Comparison of ENCODE assay signal across 33 mouse cellular contexts in genomic region chr13:91737191-91737590, GRCm38 (mm10). TPM values are rescaled to one million over a fixed set of nuclear protein-coding genes. Genes with fewer than 3 reads are reported as not detected.
"Had no signal": no experiment of that assay in that cellular context is flagged by ENCODE, and none has a peak within 500 bp of the region (broad histone marks: within the 10 kb centered on the region; RNA-seq: fewer than 3 reads in every experiment).

No protein-coding gene starts in this region.

- H3K36me3 ChIP-seq: embryonic facial prominence, embryonic 10.5 days; embryonic facial prominence, embryonic 12.5 days; embryonic facial prominence, embryonic 13.5 days; embryonic facial prominence, embryonic 15.5 days; forebrain, embryonic 10.5 days; forebrain, embryonic 12.5 days; forebrain, embryonic 15.5 days had no signal

- DNase-seq: cerebellum, adult 8-10 months; cerebellum, adult 9-10 months; cerebellum, adult 9-11 months; cerebellum, postnatal 10 days; cerebellum, postnatal 14 days; cerebellum, postnatal 25 days; cerebellum, postnatal 36 days; embryo, embryonic 11 days; forebrain, postnatal 0 days; gastrocnemius, adult 2 months; gastrocnemius, postnatal 10 days; gastrocnemius, postnatal 14 days; gastrocnemius, postnatal 25 days; gastrocnemius, postnatal 36 days; heart, adult 18-20 months; heart, adult 2 months had no signal

- H3K27ac ChIP-seq: embryonic facial prominence, embryonic 10.5 days; embryonic facial prominence, embryonic 12.5 days; embryonic facial prominence, embryonic 13.5 days; embryonic facial prominence, embryonic 15.5 days; forebrain, embryonic 10.5 days; forebrain, embryonic 12.5 days; forebrain, embryonic 13.5 days; forebrain, embryonic 15.5 days; gastrocnemius, adult 2 months; heart, adult 2 months had no signal

- ATAC-seq: forebrain, embryonic 13.5 days; forebrain, embryonic 14.5 days; forebrain, embryonic 15.5 days; forebrain, embryonic 16.5 days; forebrain, postnatal 0 days had no signal

- H3K9me3 ChIP-seq: embryonic facial prominence, embryonic 10.5 days; embryonic facial prominence, embryonic 12.5 days; embryonic facial prominence, embryonic 13.5 days; embryonic facial prominence, embryonic 15.5 days; forebrain, embryonic 10.5 days; forebrain, embryonic 12.5 days; forebrain, embryonic 13.5 days; forebrain, embryonic 15.5 days had no signal

- H3K9ac ChIP-seq: embryonic facial prominence, embryonic 12.5 days; embryonic facial prominence, embryonic 13.5 days; embryonic facial prominence, embryonic 15.5 days; forebrain, embryonic 12.5 days; forebrain, embryonic 13.5 days; forebrain, embryonic 15.5 days; forebrain, postnatal 0 days had no signal

- H3K4me2 ChIP-seq: embryonic facial prominence, embryonic 12.5 days; embryonic facial prominence, embryonic 13.5 days; embryonic facial prominence, embryonic 15.5 days; forebrain, embryonic 12.5 days; forebrain, embryonic 13.5 days; forebrain, embryonic 15.5 days had no signal

- H3K4me3 ChIP-seq: embryonic facial prominence, embryonic 10.5 days; embryonic facial prominence, embryonic 12.5 days; embryonic facial prominence, embryonic 13.5 days; embryonic facial prominence, embryonic 15.5 days; erythroblast, embryonic 14.5 days; forebrain, embryonic 10.5 days; forebrain, embryonic 12.5 days; forebrain, embryonic 13.5 days; forebrain, embryonic 15.5 days; gastrocnemius, adult 2 months; heart, adult 2 months had no signal

RNA-seq across cellular contexts. Expression of gene Acot12, which starts 4.1 kb away (rescaled TPM):
- total RNA-seq: common myeloid progenitor, adult 5-6 weeks; gastrocnemius, adult 18-20 months; gastrocnemius, adult 2 months; gastrocnemius, postnatal 14 days; gastrocnemius, postnatal 25 days; gastrocnemius, postnatal 36 days; granulocyte monocyte progenitor cell, adult 5-6 weeks; heart, adult 18-20 months; heart, adult 2 months; heart, adult 8-10 months had no signal
- polyA plus RNA-seq: embryonic facial prominence, embryonic 10.5 days; embryonic facial prominence, embryonic 11.5 days; erythroblast, embryonic 14.5 days; forebrain, embryonic 10.5 days; forebrain, embryonic 11.5 days; forebrain, embryonic 12.5 days; forebrain, embryonic 13.5 days; forebrain, embryonic 14.5 days; forebrain, embryonic 15.5 days; forebrain, embryonic 16.5 days had no signal
